Mouse (Mus musculus): ENCODE results near the gene Aldh3a2. TPM values are rescaled to one million over a fixed set of nuclear protein-coding genes. Genes with fewer than 3 reads are reported as not detected.

Aldh3a2 gene
- total and polyA plus RNA-seq, 2 experiments from 2014 or later: 34.0 to 50.2 TPM

DNA sequence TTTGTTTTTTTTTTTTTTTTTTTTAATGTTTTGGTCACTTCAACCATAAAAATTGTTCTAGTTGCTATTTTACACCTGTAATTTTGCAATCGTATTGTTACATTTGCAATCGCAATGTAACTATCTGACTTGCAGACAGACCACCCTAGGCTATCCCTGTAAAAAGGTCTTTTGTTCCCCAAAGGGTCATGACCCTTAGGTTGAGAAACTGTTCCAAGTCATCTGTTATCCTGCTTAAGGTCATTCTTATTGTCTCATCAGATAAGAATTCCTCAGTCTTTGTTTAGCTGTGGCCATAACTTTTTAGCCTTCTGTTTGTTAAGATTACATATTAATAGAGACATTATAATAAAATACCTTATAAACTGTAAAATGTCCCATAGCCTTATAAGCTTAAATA lies 26.0 kb upstream of the Aldh3a2 start:
- no peak for TF ChIP-seq CTCF (IDR thresholded peaks at IDR 0.05; ENCODE audit: low read depth)
- H3K36me3 ChIP-seq (ENCODE audit: insufficient read depth): no peaks in the 10 kb centered on the region
- no peaks in the 10 kb centered on the region for H3K4me1 ChIP-seq (ENCODE audit: insufficient read depth)
- no peaks in the 10 kb centered on the region for H3K9me3 ChIP-seq (ENCODE audit: low read length)
- ATAC-seq (no peak), DNase-seq (no peak)
- no peak overlapping the region for H3K9ac ChIP-seq
- WGBS: 67% methylated on average over 2 of the region's 2 CpGs
- H3K4me2 ChIP-seq (ENCODE audit: low read depth): no peak overlapping the region
- H3K27ac ChIP-seq (ENCODE audit: low read depth, low read length): no peak overlapping the region
- H3K27me3 ChIP-seq (ENCODE audit: insufficient read depth, low read length): no peaks in the 10 kb centered on the region
- no peak overlapping the region for H3K4me3 ChIP-seq (ENCODE audit: low read depth, low read length)

DNA sequence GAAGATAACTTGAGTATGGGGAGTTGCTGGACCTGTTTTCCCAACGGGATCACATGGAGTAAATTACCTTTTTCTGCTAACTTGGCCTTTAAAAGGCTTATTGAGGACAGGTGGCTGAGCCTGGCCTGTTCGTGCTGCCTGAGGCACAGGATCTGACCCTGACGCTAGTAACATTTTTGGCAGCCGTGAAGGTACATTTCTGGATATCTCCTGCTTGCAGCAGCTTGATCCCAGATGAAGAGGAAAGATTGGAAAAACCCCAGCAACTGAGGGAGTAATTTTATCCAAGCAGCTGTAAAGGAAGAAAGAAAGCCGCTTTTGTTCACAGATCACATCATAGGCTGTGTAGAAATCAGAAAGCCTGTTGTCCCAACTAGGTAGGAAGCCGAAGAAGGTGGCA lies 17.1 kb upstream of the Aldh3a2 start:
- no peak overlapping the region for H3K4me3 ChIP-seq (ENCODE audit: low read depth, low read length)
- 74% methylated on average over 6 of the region's 6 CpGs for WGBS
- DNase-seq (no peak), ATAC-seq (no peak)
- H3K9ac ChIP-seq: no peak overlapping the region
- H3K27ac ChIP-seq (ENCODE audit: low read depth, low read length): no peak overlapping the region
- H3K4me1 ChIP-seq (ENCODE audit: insufficient read depth): no peaks in the 10 kb centered on the region
- no peaks in the 10 kb centered on the region for H3K27me3 ChIP-seq (ENCODE audit: insufficient read depth, low read length)
- no peak for TF ChIP-seq CTCF (IDR thresholded peaks at IDR 0.05; ENCODE audit: low read depth)
- no peaks in the 10 kb centered on the region for H3K9me3 ChIP-seq (ENCODE audit: low read length)
- no peak overlapping the region for H3K4me2 ChIP-seq (ENCODE audit: low read depth)
- H3K36me3 ChIP-seq (ENCODE audit: insufficient read depth): no peaks in the 10 kb centered on the region

GRCm38 (mm10) chr11:61283414-61284049 lies 16.3 kb upstream of the Aldh3a2 start:
- Histone ChIP-seq H3K4me3 (ENCODE audit: low read depth, low read length) (no peak overlapping the region), H3K27ac (ENCODE audit: low read depth, low read length) (no peak overlapping the region), H3K4me1 (ENCODE audit: insufficient read depth) (no peaks in the 10 kb centered on the region), H3K9ac (no peak overlapping the region), H3K27me3 (ENCODE audit: insufficient read depth, low read length) (no peaks in the 10 kb centered on the region), H3K4me2 (ENCODE audit: low read depth) (no peak overlapping the region), H3K36me3 (ENCODE audit: insufficient read depth) (no peaks in the 10 kb centered on the region), H3K9me3 (ENCODE audit: low read length) (no peaks in the 10 kb centered on the region)
- no peak for TF ChIP-seq CTCF (IDR thresholded peaks at IDR 0.05; ENCODE audit: low read depth)
- ATAC-seq (no peak), DNase-seq (no peak)
- WGBS: 88% methylated on average over 10 of the region's 10 CpGs

- DNase-seq (no peak), ATAC-seq (no peak)
- Histone ChIP-seq H3K4me1 (ENCODE audit: insufficient read depth) (no peaks in the 10 kb centered on the region), H3K9me3 (ENCODE audit: low read length) (no peaks in the 10 kb centered on the region), H3K36me3 (ENCODE audit: insufficient read depth) (no peaks in the 10 kb centered on the region), H3K4me3 (ENCODE audit: low read depth, low read length) (no peak overlapping the region), H3K4me2 (ENCODE audit: low read depth) (no peak overlapping the region), H3K27me3 (ENCODE audit: insufficient read depth, low read length) (no peaks in the 10 kb centered on the region), H3K27ac (ENCODE audit: low read depth, low read length) (no peak overlapping the region), H3K9ac (no peak overlapping the region)
- WGBS: 88% methylated on average over 8 of the region's 8 CpGs
- no peak for TF ChIP-seq CTCF (IDR thresholded peaks at IDR 0.05; ENCODE audit: low read depth)
Measured at GRCm38 (mm10) chr11:61278445-61279077, 11.3 kb upstream of the Aldh3a2 start.

DNA sequence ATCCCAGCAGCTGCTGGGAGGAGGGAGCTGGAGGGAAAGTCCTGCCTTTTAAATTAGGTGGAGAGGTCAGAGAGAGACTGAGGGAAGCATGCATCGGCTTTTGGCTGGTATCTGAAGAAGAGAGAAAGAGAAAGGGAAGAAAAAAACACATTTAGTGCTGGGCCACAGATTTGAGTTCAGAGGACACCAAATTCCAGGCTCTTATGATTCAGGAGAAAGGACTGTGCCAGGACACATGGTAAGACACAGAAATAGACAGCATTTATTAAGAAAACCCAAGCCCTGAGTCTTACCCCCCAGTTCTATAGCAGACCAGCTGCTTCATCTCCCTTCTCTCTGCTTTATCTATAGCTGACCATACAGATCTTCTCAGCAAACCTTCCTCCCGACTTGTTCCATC lies 10.7 kb upstream of the Aldh3a2 start:
- Histone ChIP-seq H3K27me3 (ENCODE audit: insufficient read depth, low read length) (no peaks in the 10 kb centered on the region), H3K4me2 (ENCODE audit: low read depth) (no peak overlapping the region), H3K9me3 (ENCODE audit: low read length) (no peaks in the 10 kb centered on the region), H3K36me3 (ENCODE audit: insufficient read depth) (no peaks in the 10 kb centered on the region), H3K27ac (ENCODE audit: low read depth, low read length) (no peak overlapping the region), H3K4me3 (ENCODE audit: low read depth, low read length) (no peak overlapping the region), H3K9ac (no peak overlapping the region), H3K4me1 (ENCODE audit: insufficient read depth) (no peaks in the 10 kb centered on the region)
- 61% methylated on average over 2 of the region's 2 CpGs for WGBS
- no peak for ATAC-seq
- no peak for TF ChIP-seq CTCF (IDR thresholded peaks at IDR 0.05; ENCODE audit: low read depth)
- no peak for DNase-seq

GRCm38 (mm10) chr11:61276482-61276881 lies 9.2 kb upstream of the Aldh3a2 start:
- DNase-seq: no peak
- no peak for ATAC-seq
- Histone ChIP-seq H3K36me3 (ENCODE audit: insufficient read depth) (no peaks in the 10 kb centered on the region), H3K27me3 (ENCODE audit: insufficient read depth, low read length) (no peaks in the 10 kb centered on the region), H3K4me1 (ENCODE audit: insufficient read depth) (no peaks in the 10 kb centered on the region), H3K9me3 (ENCODE audit: low read length) (no peaks in the 10 kb centered on the region), H3K4me3 (ENCODE audit: low read depth, low read length) (no peak overlapping the region), H3K4me2 (ENCODE audit: low read depth) (no peak overlapping the region), H3K27ac (ENCODE audit: low read depth, low read length) (no peak overlapping the region), H3K9ac (no peak overlapping the region)
- 86% methylated on average over 3 of the region's 3 CpGs for WGBS
- no peak for TF ChIP-seq CTCF (IDR thresholded peaks at IDR 0.05; ENCODE audit: low read depth)

- no peak overlapping the region for H3K9ac ChIP-seq
- ATAC-seq (no peak), DNase-seq (no peak)
- TF ChIP-seq CTCF (IDR thresholded peaks at IDR 0.05; ENCODE audit: low read depth): no peak
- H3K27me3 ChIP-seq (ENCODE audit: insufficient read depth, low read length): no peaks in the 10 kb centered on the region
- H3K27ac ChIP-seq (ENCODE audit: low read depth, low read length): no peak overlapping the region
- H3K4me2 ChIP-seq (ENCODE audit: low read depth): no peak overlapping the region
- H3K4me1 ChIP-seq (ENCODE audit: insufficient read depth): no peaks in the 10 kb centered on the region
- no peak overlapping the region for H3K4me3 ChIP-seq (ENCODE audit: low read depth, low read length)
- H3K36me3 ChIP-seq (ENCODE audit: insufficient read depth): no peaks in the 10 kb centered on the region
- WGBS: 82% methylated on average over 8 of the region's 8 CpGs
- no peaks in the 10 kb centered on the region for H3K9me3 ChIP-seq (ENCODE audit: low read length)
Measured at GRCm38 (mm10) chr11:61275106-61275505, 7.8 kb upstream of the Aldh3a2 start.
